Mouse (Mus musculus) lung, postnatal 0 days (tissue): ENCODE results near the gene Olfr1052.

Experiments used
- CTCF ChIP-seq: IDR thresholded peaks from 2 replicates; pipeline ENCODE4 v1.5.1; 2016; ENCODE audit warnings: antibody characterized with exemption, mild to moderate bottlenecking
- EP300 ChIP-seq: IDR thresholded peaks from 2 replicates; pipeline ENCODE4 v1.6.1; 2016; ENCODE audit warnings: antibody characterized with exemption, mild to moderate bottlenecking, control low read depth

- TF ChIP-seq CTCF: no peak
- TF ChIP-seq EP300: no peak
Measured at GRCm38 (mm10) chr2:86335333-86335732, 43.1 kb downstream of the Olfr1052 start, which contains the start of gene Olfr1054.
